Mouse (Mus musculus) gonadal fat pad, adult 2 months (tissue): ENCODE data around the gene Tst. TPM values are rescaled to one million over a fixed set of nuclear protein-coding genes. Genes with fewer than 3 reads are reported as not detected.

Experiments used
- polyA plus RNA-seq: library from polyadenylated mRNA; depleted of rRNA; stranded (reverse); fragments of >200 nt; gene quantifications from 2 replicates; pipeline ENCODE4 v1.2.3, GENCODE M21; 2012; rRNA removed

The Tst gene
- polyA plus RNA-seq, 1 experiment = 44.2 TPM

Other genes with a start within 250 kb of the Tst start
- 36.6 and 40.8 TPM in 2 replicates for gene Ift27, start 231.8 kb downstream of the Tst start, polyA plus RNA-seq
- 1.4 TPM in 1 of 2 replicates, not detected in the other for gene Pvalb, start 199.5 kb downstream of the Tst start, polyA plus RNA-seq
- 8.3 and 9.8 TPM in 2 replicates for gene Ncf4, start 161.1 kb downstream of the Tst start, polyA plus RNA-seq
- gene Csf2rb2, start 100.2 kb downstream of the Tst start, polyA plus RNA-seq = 5.7 and 6.2 TPM in 2 replicates
- 13.0 and 16.0 TPM in 2 replicates for gene Csf2rb, start 80.2 kb downstream of the Tst start, polyA plus RNA-seq
- gene Tex33, start 10.0 kb downstream of the Tst start, polyA plus RNA-seq = 1.1 and 2.6 TPM in 2 replicates
- gene Mpst, start 509 bp upstream of the Tst start, polyA plus RNA-seq = 120 and 127 TPM in 2 replicates
- gene Kctd17, start 22.7 kb upstream of the Tst start, polyA plus RNA-seq = 205 and 251 TPM in 2 replicates
- 0.61 and 0.84 TPM in 2 replicates for gene Tmprss6, start 62.7 kb upstream of the Tst start, polyA plus RNA-seq
- 3.1 and 4.0 TPM in 2 replicates for gene Il2rb, start 89.4 kb upstream of the Tst start, polyA plus RNA-seq
- 35.3 and 40.4 TPM in 2 replicates for gene C1qtnf6, start 125.5 kb upstream of the Tst start, polyA plus RNA-seq
- gene Sstr3, start 138.8 kb upstream of the Tst start, polyA plus RNA-seq = 0.03 TPM in 1 of 2 replicates, not detected in the other
- gene Rac2, start 166.9 kb upstream of the Tst start, polyA plus RNA-seq = 24.7 and 25.5 TPM in 2 replicates
- gene Cyth4, start 191.1 kb upstream of the Tst start, polyA plus RNA-seq = 25.4 and 32.0 TPM in 2 replicates